Mouse (Mus musculus): Measurements from ENCODE around the gene Rab3a.

DNA sequence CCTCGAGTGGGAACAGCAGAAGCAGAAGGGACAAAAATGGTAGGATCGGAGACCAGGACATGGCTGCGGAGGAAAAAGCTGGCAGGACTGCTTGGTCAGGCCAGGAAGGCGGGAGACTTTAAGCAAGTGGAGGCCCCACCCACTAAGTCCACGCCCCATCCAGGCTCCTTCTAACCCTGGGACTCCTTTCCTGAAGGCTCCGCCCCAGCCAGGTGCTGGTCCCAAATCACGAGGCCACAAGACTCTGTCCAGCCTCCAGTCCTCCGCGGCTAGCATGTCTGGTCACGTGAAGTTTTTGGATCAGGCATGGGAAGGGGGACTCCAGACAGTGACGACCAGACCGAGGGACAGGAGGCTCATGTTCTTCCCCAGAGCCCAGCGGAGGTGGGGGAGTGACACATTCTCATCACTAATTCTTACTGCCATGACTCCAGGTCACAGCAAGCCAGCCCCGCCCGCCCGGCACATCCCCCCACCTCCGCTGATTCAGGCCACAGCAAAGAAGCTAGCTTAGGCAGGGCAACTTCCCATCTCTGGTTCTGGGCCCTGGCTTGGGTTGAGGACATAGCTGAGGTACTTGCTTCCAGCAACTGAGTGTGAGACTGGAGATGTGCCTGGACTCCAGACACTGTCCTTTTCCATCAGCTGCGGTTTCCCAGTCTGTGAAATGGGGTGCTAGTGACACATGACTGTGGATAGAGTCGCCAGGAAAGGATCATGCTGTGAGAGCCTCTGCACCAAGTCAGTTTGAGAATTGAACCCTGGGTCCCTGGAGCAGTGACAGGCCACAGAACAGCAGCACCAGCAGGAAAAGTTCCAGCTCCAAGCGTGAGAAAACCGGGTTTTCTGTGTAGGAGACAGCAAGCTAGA, 12.3 kb downstream of the Rab3a start:
- no peak for TF ChIP-seq FLI1 (IDR thresholded peaks at IDR 0.05; ENCODE audit: low read length)
- TF ChIP-seq GATA1 (IDR thresholded peaks at IDR 0.05; ENCODE audit: borderline replicate concordance, low read length): no peak
